Mouse (Mus musculus) brain, embryonic 14.5 days (tissue): ENCODE data around the gene Etl4.
"Not testable (repeated sequence)": the region's sequence is repeated elsewhere in the genome, so short reads cannot be mapped to it uniquely, and the experiment has no call there.

Source experiments
- CTCF ChIP-seq: fragments of 200-500 bp; IDR thresholded peaks from 2 replicates; pipeline ENCODE4 v1.5.1; 2012; ENCODE audit warnings: inconsistent platforms, mild to moderate bottlenecking, moderate library complexity, borderline replicate concordance; ENCODE audit not compliant: insufficient read depth, insufficient read length; ENCODE audit errors: extremely low read depth
- POLR2A ChIP-seq: fragments of 200-500 bp; IDR thresholded peaks from 2 replicates; pipeline ENCODE4 v1.6.1; 2012; ENCODE audit warnings: mild to moderate bottlenecking, inconsistent platforms, borderline replicate concordance; ENCODE audit not compliant: poor library complexity, insufficient read depth, insufficient read length, severe bottlenecking; ENCODE audit errors: extremely low read depth

DNA sequence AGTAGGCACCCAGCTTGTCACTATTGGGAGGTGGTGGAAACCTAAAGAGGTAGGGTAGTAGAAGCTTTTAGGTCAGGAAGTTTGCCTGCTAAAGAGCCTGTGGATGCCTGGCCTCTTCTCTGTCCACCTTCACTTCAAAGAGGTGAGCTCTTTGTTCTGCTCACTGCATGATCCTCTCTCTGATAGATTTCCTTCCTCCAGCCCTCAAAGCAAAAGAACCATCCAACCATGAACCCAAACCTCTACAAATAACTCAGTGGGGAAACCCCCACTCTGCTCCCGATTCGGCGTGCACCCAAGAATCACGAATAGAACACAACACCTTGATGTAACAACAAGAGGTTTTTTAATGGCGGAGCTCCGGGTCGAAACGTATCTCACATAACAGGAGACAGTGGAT is 471.3 kb downstream of the Etl4 start:
- TF ChIP-seq CTCF, POLR2A: not testable (repeated sequence)
